Mouse (Mus musculus): ENCODE data around the gene Sin3a. TPM values are rescaled to one million over a fixed set of nuclear protein-coding genes. Genes with fewer than 3 reads are reported as not detected.

Sin3a gene
- polyA plus RNA-seq (2015; fragmentation: Nextera tagmentation; extraction: Ambion mirVana): 13.3 and 16.5 TPM in 2 replicates

GRCm38 (mm10) chr9:57071801-57072351, at the start of gene Sin3a:
Sin3a (plus strand) TSS chr9:57072040.
- WGBS (ENCODE audit: insufficient replicate concordance): under 1% methylated on average over 34 of the region's 34 CpGs
- ATAC-seq (ENCODE audit: low read depth): no peak
- H3K9ac ChIP-seq: peak within 1 kb of the TSS; percentile 92
- H3K4me1 ChIP-seq (replicated peaks): peaks cover 57% of the 10 kb centered on the region
- no peaks in the 10 kb centered on the region for H3K27me3 ChIP-seq
- H3K27ac ChIP-seq: peak within 1 kb of the TSS; percentile 99
- peak within 1 kb of the TSS; percentile 94 for H3K4me3 ChIP-seq (replicated peaks)
- peak; percentile 76 for DNase-seq
- no peaks in the 10 kb centered on the region for H3K9me3 ChIP-seq (replicated peaks)
- H3K4me2 ChIP-seq: peak within 1 kb of the TSS; percentile 99
- H3K36me3 ChIP-seq: no peaks in the 10 kb centered on the region

GRCm38 (mm10) chr9:57031756-57032155, 40.1 kb upstream of the Sin3a start:
- Histone ChIP-seq H3K9ac (no peak overlapping the region), H3K27ac (no peak overlapping the region), H3K36me3 (peaks cover 20% of the 10 kb centered on the region), H3K4me3 (replicated peaks) (no peak overlapping the region), H3K4me1 (replicated peaks) (no peaks in the 10 kb centered on the region), H3K27me3 (no peaks in the 10 kb centered on the region), H3K9me3 (replicated peaks) (no peaks in the 10 kb centered on the region), H3K4me2 (no peak overlapping the region)
- ATAC-seq (ENCODE audit: low read depth) (no peak), DNase-seq (no peak)
- WGBS (ENCODE audit: insufficient replicate concordance): 81% methylated on average over 1 of the region's 1 CpGs

DNA sequence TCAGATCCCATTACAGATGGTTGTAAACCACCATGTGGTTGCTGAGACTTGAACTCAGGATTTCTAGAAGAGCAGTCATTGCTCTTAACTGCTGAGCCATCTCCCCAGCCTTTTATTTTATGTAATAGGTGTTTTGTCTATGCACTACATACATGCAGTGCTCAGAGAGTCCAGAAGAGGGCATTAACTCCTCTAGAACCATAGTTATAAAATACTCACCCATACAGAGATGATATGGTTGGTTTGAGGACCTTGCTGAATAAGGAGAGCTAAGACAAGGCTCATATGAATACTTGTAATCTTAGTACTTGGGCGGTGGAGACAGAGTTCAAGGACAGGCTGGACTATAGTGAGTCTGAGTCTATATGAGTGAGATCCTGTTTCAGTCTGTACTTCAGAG, 15.6 kb upstream of the Sin3a start:
- no peak overlapping the region for H3K9ac ChIP-seq
- peaks cover 21% of the 10 kb centered on the region for H3K36me3 ChIP-seq
- H3K4me3 ChIP-seq (replicated peaks): no peak overlapping the region
- no peaks in the 10 kb centered on the region for H3K4me1 ChIP-seq (replicated peaks)
- DNase-seq (no peak), ATAC-seq (ENCODE audit: low read depth) (no peak)
- no peak overlapping the region for H3K27ac ChIP-seq
- 59% methylated on average over 1 of the region's 1 CpGs for WGBS (ENCODE audit: insufficient replicate concordance)
- H3K4me2 ChIP-seq: no peak overlapping the region
- H3K27me3 ChIP-seq: no peaks in the 10 kb centered on the region
- no peaks in the 10 kb centered on the region for H3K9me3 ChIP-seq (replicated peaks)

GRCm38 (mm10) chr9:57064164-57064563, 7.7 kb upstream of the Sin3a start:
- no peak for DNase-seq
- no peak overlapping the region for H3K4me2 ChIP-seq
- no peak overlapping the region for H3K4me3 ChIP-seq (replicated peaks)
- H3K27ac ChIP-seq: peak overlapping the region; percentile 49; the same call in 1 of the 2 replicates
- no peaks in the 10 kb centered on the region for H3K9me3 ChIP-seq (replicated peaks)
- peaks cover 17% of the 10 kb centered on the region for H3K4me1 ChIP-seq (replicated peaks)
- H3K36me3 ChIP-seq: peaks cover 12% of the 10 kb centered on the region; the same call in 1 of the 2 replicates
- WGBS (ENCODE audit: insufficient replicate concordance): 72% methylated on average over 2 of the region's 2 CpGs
- H3K9ac ChIP-seq: no peak overlapping the region
- ATAC-seq (ENCODE audit: low read depth): peak; percentile 69
- H3K27me3 ChIP-seq: no peaks in the 10 kb centered on the region

DNA sequence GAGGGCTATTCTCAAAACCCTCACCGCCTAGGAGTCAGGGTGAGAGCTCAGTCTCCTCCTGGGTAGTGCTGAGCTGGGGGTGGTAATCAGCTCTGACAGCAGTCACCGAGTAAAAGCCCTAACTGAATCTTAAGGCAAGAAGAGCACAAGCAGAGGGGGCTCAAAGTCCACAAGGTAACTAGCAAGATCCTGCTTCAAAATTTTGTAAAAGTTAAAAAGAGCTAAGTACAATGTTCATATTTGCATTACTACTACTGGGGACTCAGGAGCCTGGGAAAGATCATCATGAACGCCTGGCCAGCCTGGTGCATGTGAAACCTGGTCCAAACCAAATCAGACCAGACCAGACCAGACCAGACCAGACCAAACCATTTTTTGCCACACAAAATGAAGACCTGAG, 3.6 kb upstream of the Sin3a start:
- Histone ChIP-seq H3K27me3 (no peaks in the 10 kb centered on the region), H3K27ac (peak overlapping the region; percentile 50), H3K36me3 (no peaks in the 10 kb centered on the region), H3K9ac (no peak overlapping the region), H3K4me1 (replicated peaks) (peaks cover 41% of the 10 kb centered on the region), H3K4me2 (0 out of 2 replicates have a peak overlapping the region, but pooled peaks have one; percentile 12), H3K9me3 (replicated peaks) (no peaks in the 10 kb centered on the region), H3K4me3 (replicated peaks) (no peak overlapping the region)
- DNase-seq (no peak), ATAC-seq (ENCODE audit: low read depth) (no peak)
- WGBS (ENCODE audit: insufficient replicate concordance): 55% methylated on average over 3 of the region's 3 CpGs

- peak overlapping the region; percentile 99 for H3K4me2 ChIP-seq
- DNase-seq: peak; percentile 39
- H3K36me3 ChIP-seq: no peaks in the 10 kb centered on the region
- H3K9ac ChIP-seq: peak overlapping the region; percentile 92
- ATAC-seq (ENCODE audit: low read depth): no peak
- WGBS (ENCODE audit: insufficient replicate concordance): 0% methylated on average over 1 of the region's 1 CpGs
- H3K4me3 ChIP-seq (replicated peaks): peak overlapping the region; percentile 94
- H3K27ac ChIP-seq: peak overlapping the region; percentile 79
- no peaks in the 10 kb centered on the region for H3K27me3 ChIP-seq
- peaks cover 56% of the 10 kb centered on the region for H3K4me1 ChIP-seq (replicated peaks)
- no peaks in the 10 kb centered on the region for H3K9me3 ChIP-seq (replicated peaks)
These were observed 1.6 kb upstream of the Sin3a start for GRCm38 (mm10) chr9:57070262-57070661.

GRCm38 (mm10) chr9:57070800-57071545, 867 bp upstream of the Sin3a start:
- Histone ChIP-seq H3K9ac (peak overlapping the region; percentile 92), H3K4me1 (replicated peaks) (peaks cover 60% of the 10 kb centered on the region), H3K4me3 (replicated peaks) (peak overlapping the region; percentile 94), H3K36me3 (no peaks in the 10 kb centered on the region), H3K4me2 (peak overlapping the region; percentile 99), H3K27me3 (no peaks in the 10 kb centered on the region), H3K27ac (peak overlapping the region; percentile 79), H3K9me3 (replicated peaks) (no peaks in the 10 kb centered on the region)
- DNase-seq (no peak), ATAC-seq (ENCODE audit: low read depth) (no peak)
- WGBS (ENCODE audit: insufficient replicate concordance): 8% methylated on average over 5 of the region's 5 CpGs

DNA sequence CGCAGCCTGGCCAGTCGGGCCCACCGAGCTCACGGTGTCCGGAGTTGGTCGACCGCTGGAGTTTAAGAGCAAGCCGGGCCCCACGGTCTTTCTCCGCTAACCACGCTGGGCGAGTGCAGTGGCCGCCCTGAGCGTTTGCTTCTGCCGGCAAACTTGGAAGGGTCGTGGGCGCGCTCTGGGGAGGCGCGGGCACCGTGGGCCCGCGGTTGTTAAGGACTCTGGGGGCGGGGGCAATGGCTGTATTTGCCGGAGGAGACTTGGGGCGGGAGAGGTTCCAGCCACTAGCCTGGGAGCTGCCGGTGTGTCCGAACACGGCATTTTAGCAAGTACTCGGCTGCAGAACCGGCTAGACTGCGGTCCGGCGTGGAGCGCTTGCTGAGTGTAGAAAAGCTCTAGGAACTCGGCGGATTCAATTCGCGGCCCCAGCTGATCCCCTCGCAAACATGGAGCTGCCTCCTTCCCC, 717 bp downstream of the Sin3a start:
- no peak for ATAC-seq (ENCODE audit: low read depth)

DNA sequence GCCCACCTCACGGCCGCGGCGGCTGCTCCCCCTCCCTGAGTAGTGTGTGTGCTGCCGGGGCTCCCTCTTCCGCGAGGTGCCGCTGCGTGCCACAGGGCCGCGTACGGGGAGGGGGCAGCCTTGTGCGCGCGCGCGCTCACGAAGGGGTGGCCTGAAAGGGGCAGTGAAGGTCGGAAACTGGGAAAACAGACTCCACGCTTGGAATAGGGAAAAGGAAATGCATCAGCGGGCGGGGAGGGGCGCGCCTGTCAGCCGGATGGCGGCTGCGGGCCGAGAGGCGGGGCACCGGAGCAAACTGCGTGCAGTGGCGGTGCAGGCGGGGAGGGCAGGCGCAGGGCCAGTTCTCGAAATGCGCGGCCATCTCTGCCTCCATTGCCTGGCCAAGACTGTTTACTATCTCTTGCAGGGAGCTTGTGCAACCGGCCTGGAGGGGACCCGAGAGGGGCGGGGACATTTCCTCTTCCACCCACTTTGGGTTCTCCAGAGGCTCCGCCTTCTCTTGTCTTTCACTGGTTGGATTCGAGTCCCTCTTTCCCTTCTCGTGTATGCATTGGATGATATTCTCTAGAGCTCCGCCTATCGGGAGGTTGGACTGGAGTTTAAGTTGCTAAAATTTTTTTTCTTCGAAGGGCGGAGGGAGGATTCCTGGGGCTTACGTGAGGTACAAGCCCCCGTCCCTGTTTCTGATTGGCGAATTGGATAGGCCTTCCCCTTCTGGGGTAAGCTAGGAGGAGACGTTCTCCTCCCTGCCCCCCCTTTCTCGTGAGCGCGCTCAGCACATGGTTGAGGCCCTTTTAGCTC, 1.3 kb downstream of the Sin3a start:
- DNase-seq (peak; percentile 98), ATAC-seq (ENCODE audit: low read depth) (peak; percentile 67)
- WGBS (ENCODE audit: insufficient replicate concordance): 1% methylated on average over 51 of the region's 54 CpGs
- H3K27me3 ChIP-seq: no peaks in the 10 kb centered on the region
- no peaks in the 10 kb centered on the region for H3K36me3 ChIP-seq
- H3K9ac ChIP-seq: peak overlapping the region; percentile 92
- no peaks in the 10 kb centered on the region for H3K9me3 ChIP-seq (replicated peaks)
- peak overlapping the region; percentile 94 for H3K4me3 ChIP-seq (replicated peaks)
- peaks cover 64% of the 10 kb centered on the region for H3K4me1 ChIP-seq (replicated peaks)
- peak overlapping the region; percentile 99 for H3K27ac ChIP-seq
- H3K4me2 ChIP-seq: peak overlapping the region; percentile 99

More for the DNA sequence above, 717 bp downstream of the Sin3a start:
- Histone ChIP-seq H3K9ac (peak overlapping the region; percentile 92), H3K4me1 (replicated peaks) (peaks cover 59% of the 10 kb centered on the region), H3K36me3 (no peaks in the 10 kb centered on the region), H3K27ac (peak overlapping the region; percentile 99), H3K4me2 (peak overlapping the region; percentile 99), H3K4me3 (replicated peaks) (peak overlapping the region; percentile 94), H3K9me3 (replicated peaks) (no peaks in the 10 kb centered on the region), H3K27me3 (no peaks in the 10 kb centered on the region)
- no peak for DNase-seq
- WGBS (ENCODE audit: insufficient replicate concordance): under 1% methylated on average over 40 of the region's 40 CpGs

GRCm38 (mm10) chr9:57073790-57074094, 1.9 kb downstream of the Sin3a start:
- peak overlapping the region; percentile 99 for H3K4me2 ChIP-seq
- H3K4me3 ChIP-seq (replicated peaks): peak overlapping the region; percentile 94
- peak overlapping the region; percentile 99 for H3K27ac ChIP-seq
- peak overlapping the region; percentile 92 for H3K9ac ChIP-seq
- H3K4me1 ChIP-seq (replicated peaks): peaks cover 65% of the 10 kb centered on the region
- under 1% methylated on average over 15 of the region's 15 CpGs for WGBS (ENCODE audit: insufficient replicate concordance)
- no peaks in the 10 kb centered on the region for H3K9me3 ChIP-seq (replicated peaks)
- no peak for ATAC-seq (ENCODE audit: low read depth)
- DNase-seq: no peak
- no peaks in the 10 kb centered on the region for H3K27me3 ChIP-seq
- no peaks in the 10 kb centered on the region for H3K36me3 ChIP-seq

DNA sequence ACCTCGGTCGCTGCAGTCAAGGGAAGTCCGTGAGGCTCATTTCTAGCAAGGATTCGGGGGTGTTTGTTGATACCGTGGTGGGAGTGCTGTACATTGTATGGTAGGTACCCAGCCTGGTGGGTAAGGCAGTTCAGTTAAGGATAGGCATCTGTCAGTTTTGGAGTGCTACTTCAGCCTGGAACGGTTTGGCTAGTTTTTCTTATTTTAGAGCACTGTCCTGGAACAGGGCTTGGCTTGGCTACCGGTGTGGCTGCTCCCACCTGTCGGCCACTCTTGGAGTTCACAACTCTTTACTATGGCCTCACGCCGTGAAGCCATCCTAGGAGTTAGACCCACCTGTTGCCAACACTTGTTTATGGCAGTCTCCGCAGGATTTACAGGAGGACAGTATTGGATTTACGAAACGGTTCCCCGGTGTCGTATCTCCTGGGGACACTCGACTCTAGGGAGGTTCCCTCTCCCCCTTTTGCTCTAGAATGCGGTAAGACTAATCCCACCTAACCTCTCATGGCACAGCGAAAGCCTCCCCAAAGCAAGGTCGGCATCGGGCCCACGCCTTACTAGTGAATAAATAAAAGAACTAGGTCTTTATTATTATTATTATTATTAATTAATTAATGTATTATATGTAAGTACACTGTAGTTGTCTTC, 2.5 kb downstream of the Sin3a start:
- H3K4me3 ChIP-seq (replicated peaks): peak overlapping the region; percentile 94
- H3K27ac ChIP-seq: peak overlapping the region; percentile 99
- no peaks in the 10 kb centered on the region for H3K9me3 ChIP-seq (replicated peaks)
- H3K4me2 ChIP-seq: peak overlapping the region; percentile 99
- no peaks in the 10 kb centered on the region for H3K36me3 ChIP-seq
- H3K9ac ChIP-seq: peak overlapping the region; percentile 92
- H3K4me1 ChIP-seq (replicated peaks): peaks cover 60% of the 10 kb centered on the region
- ATAC-seq (ENCODE audit: low read depth) (no peak), DNase-seq (peak; percentile 44)
- 4% methylated on average over 21 of the region's 21 CpGs for WGBS (ENCODE audit: insufficient replicate concordance)
- no peaks in the 10 kb centered on the region for H3K27me3 ChIP-seq
